Mouse (Mus musculus) brain, embryonic 14.5 days (tissue): ENCODE measurements around the gene Apaf1. TPM values are rescaled to one million over a fixed set of nuclear protein-coding genes. Genes with fewer than 3 reads are reported as not detected.

Experiments used
- DNase-seq: peaks from one replicate; pipeline ENCODE4 v3.0.0-alpha.2; 2011; ENCODE audit warnings: low read depth
- CTCF ChIP-seq: fragments of 200-500 bp; IDR thresholded peaks from 2 replicates; pipeline ENCODE4 v1.5.1; 2012; ENCODE audit warnings: inconsistent platforms, mild to moderate bottlenecking, moderate library complexity, borderline replicate concordance; ENCODE audit not compliant: insufficient read depth, insufficient read length; ENCODE audit errors: extremely low read depth
- POLR2A ChIP-seq: fragments of 200-500 bp; IDR thresholded peaks from 2 replicates; pipeline ENCODE4 v1.6.1; 2012; ENCODE audit warnings: mild to moderate bottlenecking, inconsistent platforms, borderline replicate concordance; ENCODE audit not compliant: poor library complexity, insufficient read depth, insufficient read length, severe bottlenecking; ENCODE audit errors: extremely low read depth
- polyA plus RNA-seq: library from polyadenylated mRNA; depleted of rRNA; stranded (reverse); fragments of >200 nt; gene quantifications from 2 replicates; pipeline ENCODE4 v1.2.3, GENCODE M21; 2012; rRNA removed

The Apaf1 gene
- polyA plus RNA-seq: 29.4 and 31.3 TPM in 2 replicates

- DNase-seq: peak; percentile 99
- TF ChIP-seq CTCF (no peak), POLR2A (peak; percentile 74)
These were observed at the start of gene Apaf1, which contains the start of gene Ikbip for GRCm38 (mm10) chr10:91082550-91083392. Apaf1 (minus strand) TSS chr10:91082770. Ikbip (plus strand) TSS chr10:91082940.

- no peak for DNase-seq
- TF ChIP-seq POLR2A: no peak
- no peak for TF ChIP-seq CTCF
These were observed 49.0 kb upstream of the Apaf1 start for GRCm38 (mm10) chr10:91131565-91131964.

GRCm38 (mm10) chr10:91130792-91131191 is 48.2 kb upstream of the Apaf1 start:
- no peak for TF ChIP-seq CTCF
- TF ChIP-seq POLR2A: no peak

GRCm38 (mm10) chr10:91128551-91129160 is 46.1 kb upstream of the Apaf1 start:
- TF ChIP-seq POLR2A (no peak), CTCF (no peak)
- DNase-seq: no peak

More at GRCm38 (mm10) chr10:91130792-91131191, 48.2 kb upstream of the Apaf1 start:
- no peak for DNase-seq

- TF ChIP-seq CTCF (no peak), POLR2A (no peak)
- DNase-seq: no peak
These were observed 44.8 kb upstream of the Apaf1 start for GRCm38 (mm10) chr10:91127395-91127794.

- no peak for DNase-seq
- TF ChIP-seq POLR2A (no peak), CTCF (no peak)
These were observed 44.2 kb upstream of the Apaf1 start for GRCm38 (mm10) chr10:91126618-91127355.

GRCm38 (mm10) chr10:91123828-91124822 is 41.6 kb upstream of the Apaf1 start, which contains the start of gene Slc25a3:
Slc25a3 (minus strand) TSS chr10:91124059.
- no peak for TF ChIP-seq CTCF
- peak; percentile 90 for TF ChIP-seq POLR2A
- DNase-seq: peak; percentile 100

- TF ChIP-seq CTCF: no peak
- TF ChIP-seq POLR2A: no peak
- no peak for DNase-seq
These were observed 40.8 kb upstream of the Apaf1 start for GRCm38 (mm10) chr10:91123281-91123827.

- no peak for TF ChIP-seq POLR2A
- TF ChIP-seq CTCF: no peak
- no peak for DNase-seq
These were observed 40.1 kb upstream of the Apaf1 start for GRCm38 (mm10) chr10:91122646-91123045.

- no peak for DNase-seq
These were observed 34.4 kb upstream of the Apaf1 start for GRCm38 (mm10) chr10:91116958-91117357.

GRCm38 (mm10) chr10:91109841-91110240 is 27.3 kb upstream of the Apaf1 start:
- DNase-seq: no peak
- no peak for TF ChIP-seq CTCF
- TF ChIP-seq POLR2A: no peak

More at GRCm38 (mm10) chr10:91116958-91117357, 34.4 kb upstream of the Apaf1 start:
- TF ChIP-seq POLR2A (no peak), CTCF (no peak)
